Mouse (Mus musculus) cerebellum, postnatal 4 days (tissue): ENCODE measurements at regions not wholly inside any gene's neighbourhood (a gene's known extent, or its start where the extent isn't known, plus 50 kb on each side); places are given as distances from the start of the nearest gene placed in this dataset.

Source experiments
- DNase-seq, 2 experiments: peaks; one replicate each; pipeline ENCODE4 v3.0.0; 2022; ENCODE audit warnings: low spot score in 2 of 2, mixed read lengths in 1 of 2

DNA sequence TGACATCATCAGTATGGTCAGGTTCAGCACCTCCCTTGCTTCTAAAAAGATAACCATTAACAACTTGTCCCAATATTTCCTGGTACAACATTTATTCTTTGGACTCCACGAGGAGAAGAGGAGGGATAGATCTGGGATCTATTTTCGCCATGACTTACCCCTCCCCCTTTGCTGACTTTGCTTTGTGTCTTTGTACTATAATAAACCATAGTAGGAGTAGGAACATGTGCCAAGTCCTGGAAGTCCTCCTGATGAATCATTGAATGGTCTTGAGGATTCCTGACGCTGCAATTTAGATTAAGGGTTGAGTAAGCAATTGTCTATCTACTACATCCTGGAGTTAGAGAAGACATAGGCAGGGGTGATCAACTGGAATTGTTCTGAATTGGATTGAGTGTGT is 71.2 kb downstream of the Rbm11 start:
- DNase-seq, result no peak

- DNase-seq, result no peak
Measured at GRCm38 (mm10) chr16:75667589-75667988, 74.9 kb downstream of the Rbm11 start.

- DNase-seq, result no peak
Measured at GRCm38 (mm10) chr16:75672112-75672511, 79.5 kb downstream of the Rbm11 start.

- peak in 1 of 2 experiments; percentile 36 for DNase-seq
Measured at GRCm38 (mm10) chr16:75675871-75676270, 83.2 kb downstream of the Rbm11 start.

DNA sequence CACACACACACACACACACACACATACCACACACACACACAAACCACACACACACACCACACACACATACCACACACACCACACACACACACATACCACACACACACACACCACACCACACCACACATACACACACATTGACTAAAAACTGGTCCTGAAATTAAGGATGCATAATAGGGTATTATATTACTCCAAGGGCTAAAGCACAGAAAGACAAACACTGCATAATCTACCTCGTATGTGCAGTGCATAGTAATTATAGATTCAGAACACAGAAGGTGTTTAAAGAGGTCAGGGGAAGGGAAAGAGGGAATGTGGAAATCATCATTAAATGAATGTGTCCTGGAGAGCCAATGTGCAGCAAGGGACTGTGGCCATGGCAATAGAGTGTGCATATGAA is 84.5 kb downstream of the Rbm11 start:
- DNase-seq, result no peak
